Mouse (Mus musculus) liver, embryonic 16.5 days (tissue): ENCODE data around the gene Eif2d. TPM values are rescaled to one million over a fixed set of nuclear protein-coding genes. Genes with fewer than 3 reads are reported as not detected.

Experiments
- ATAC-seq: fragments of 200-750 bp; cut with Nextera tagmentation; 2 replicates; pipeline ENCODE4 v1.8.0; 2017; ENCODE audit warnings: low read depth, mild to moderate bottlenecking, moderate number of reproducible peaks, moderate library complexity
- H3K27ac ChIP-seq: fragments of 300-500 bp; sonication (generic); 2 replicates; pipeline ENCODE4 v1.5.1; 2014; ENCODE audit warnings: mild to moderate bottlenecking, low read length
- H3K27me3 ChIP-seq: fragments of 300-500 bp; sonication (generic); 2 replicates; pipeline ENCODE4 v1.6.1; 2014; ENCODE audit warnings: low read depth, low read length, mixed read lengths; ENCODE audit not compliant: control insufficient read depth, insufficient read depth
- H3K36me3 ChIP-seq: fragments of 300-500 bp; sonication (generic); 2 replicates; pipeline ENCODE4 v1.6.1; 2014; ENCODE audit warnings: mild to moderate bottlenecking; ENCODE audit not compliant: control insufficient read depth, insufficient read depth
- H3K4me1 ChIP-seq: fragments of 300-500 bp; sonication (generic); 2 replicates; pipeline ENCODE4 v1.6.1; 2014; ENCODE audit warnings: low read depth, low read length, mixed read lengths; ENCODE audit not compliant: control insufficient read depth
- H3K4me2 ChIP-seq: fragments of 300-500 bp; sonication (generic); 2 replicates; pipeline ENCODE4 v1.6.1; 2014; ENCODE audit warnings: low read depth, low read length, mixed read lengths
- H3K4me3 ChIP-seq: fragments of 300-500 bp; sonication (generic); 2 replicates; pipeline ENCODE4 v1.5.1; 2014; ENCODE audit warnings: low read depth, mild to moderate bottlenecking, low read length
- H3K9ac ChIP-seq: fragments of 300-500 bp; sonication (generic); 2 replicates; pipeline ENCODE4 v1.6.1; 2014; ENCODE audit warnings: low read depth, low read length
- H3K9me3 ChIP-seq: fragments of 300-500 bp; sonication (generic); replicated peaks from 2 replicates; pipeline ENCODE4 v1.6.1; 2016; ENCODE audit warnings: low read length; ENCODE audit not compliant: control insufficient read depth
- WGBS: fragments of 180-500 bp; shearing (Covaris S2); extraction: QIAGEN DNeasy Blood & Tissue Kit; methylation state at CpG from one replicate; pipeline ENCODE4 v1.1.7; 2014; ENCODE audit not compliant: insufficient replicate concordance; 5-methylcytosine and 5-hydroxymethylcytosine counted together
- polyA plus RNA-seq: library from polyadenylated mRNA; unstranded; fragments of >200 nt; fragmentation: Nextera tagmentation; extraction: Ambion mirVana; gene quantifications from 2 replicates; pipeline ENCODE4 v1.2.1, GENCODE M21; 2015

The Eif2d gene
- polyA plus RNA-seq, 1 experiment from 2014 or later = 26.8 TPM

DNA sequence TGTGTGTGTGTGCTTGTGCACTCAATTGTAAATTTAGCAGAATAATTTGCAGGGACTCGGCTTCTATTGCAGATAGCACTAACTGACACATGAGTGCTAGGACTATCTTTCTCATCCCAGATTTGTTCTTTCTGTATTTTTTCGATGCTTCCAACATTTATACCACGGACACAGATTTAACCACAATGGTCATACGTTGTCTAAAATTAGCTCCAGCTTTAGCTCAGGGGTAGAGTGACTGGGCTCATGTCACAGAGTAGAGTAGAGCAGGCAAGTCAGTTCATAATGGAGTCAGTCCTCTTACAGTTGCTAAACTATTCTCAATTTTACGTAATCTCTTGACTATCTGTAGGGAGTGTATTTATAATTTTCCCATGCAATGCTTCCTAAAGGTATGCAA is 75.7 kb downstream of the Eif2d start:
- 57% methylated on average over 5 of the region's 5 CpGs for WGBS

DNA sequence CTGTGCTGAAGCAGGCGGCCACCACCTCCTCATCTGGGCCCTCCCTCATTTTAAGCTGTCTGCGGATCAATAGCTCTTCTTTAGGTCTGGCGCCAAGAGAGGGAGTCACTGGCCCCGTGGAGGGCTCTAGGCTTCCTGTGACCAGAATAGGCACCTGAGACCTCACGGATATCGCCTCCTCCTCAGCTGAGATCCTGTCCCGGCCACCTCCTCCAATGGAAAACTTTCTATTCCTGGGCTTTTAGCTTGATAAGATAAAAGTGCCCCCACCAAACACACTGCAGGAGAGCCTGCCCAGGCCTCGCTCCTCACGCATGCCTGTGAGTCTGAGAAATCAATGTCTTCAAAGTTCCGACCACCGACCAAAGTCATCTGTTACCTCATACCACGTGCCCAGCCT is 80.5 kb downstream of the Eif2d start:
- H3K4me3 ChIP-seq = no peak overlapping the region
- no peak overlapping the region for H3K4me2 ChIP-seq
- H3K9me3 ChIP-seq = no peaks in the 10 kb centered on the region
- no peak overlapping the region for H3K27ac ChIP-seq
- H3K27me3 ChIP-seq = no peaks in the 10 kb centered on the region
- no peaks in the 10 kb centered on the region for H3K4me1 ChIP-seq
- no peak overlapping the region for H3K9ac ChIP-seq
- no peaks in the 10 kb centered on the region for H3K36me3 ChIP-seq
- 48% methylated on average over 12 of the region's 12 CpGs for WGBS
- no peak for ATAC-seq

More for the DNA sequence above, 75.7 kb downstream of the Eif2d start:
- Histone ChIP-seq H3K27ac (no peak overlapping the region), H3K36me3 (no peaks in the 10 kb centered on the region), H3K4me2 (no peak overlapping the region), H3K4me3 (no peak overlapping the region), H3K4me1 (no peaks in the 10 kb centered on the region), H3K9me3 (no peaks in the 10 kb centered on the region), H3K27me3 (no peaks in the 10 kb centered on the region), H3K9ac (no peak overlapping the region)
- no peak for ATAC-seq

DNA sequence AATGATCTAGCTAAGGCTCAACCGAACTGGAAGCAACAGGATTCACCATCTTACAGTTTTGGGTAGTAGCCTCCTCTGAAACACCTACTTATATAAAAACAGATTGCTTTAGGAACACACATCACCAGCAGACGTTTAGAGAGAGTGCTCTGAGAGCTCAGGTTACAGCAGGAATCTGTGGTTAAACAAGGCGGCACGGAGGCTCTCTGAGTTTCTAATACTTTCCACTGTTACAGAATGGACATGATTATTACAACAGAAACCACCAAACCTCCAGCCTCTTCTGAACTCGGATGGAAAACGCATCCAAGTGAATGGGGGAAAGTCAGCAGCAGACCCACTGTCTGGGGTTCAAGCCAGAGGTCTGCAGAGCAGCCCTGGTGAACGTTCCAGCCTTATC is 83.1 kb downstream of the Eif2d start:
- WGBS = 37% methylated on average over 7 of the region's 7 CpGs
- no peak overlapping the region for H3K9ac ChIP-seq
- no peaks in the 10 kb centered on the region for H3K36me3 ChIP-seq
- H3K4me2 ChIP-seq = no peak overlapping the region
- no peak overlapping the region for H3K4me3 ChIP-seq
- no peak overlapping the region for H3K27ac ChIP-seq
- H3K9me3 ChIP-seq = no peaks in the 10 kb centered on the region
- H3K4me1 ChIP-seq = no peaks in the 10 kb centered on the region
- no peak for ATAC-seq
- no peaks in the 10 kb centered on the region for H3K27me3 ChIP-seq

Other genes starting within 250 kb of the Eif2d start
- gene Il20, start 241.7 kb upstream of the Eif2d start, polyA plus RNA-seq = not detected in 2 replicates
- not detected in 2 replicates for gene Il19, start 213.1 kb upstream of the Eif2d start, polyA plus RNA-seq
- not detected in 2 replicates for gene Il10, start 133.3 kb upstream of the Eif2d start, polyA plus RNA-seq
- gene Mapkapk2, start 55.4 kb upstream of the Eif2d start, polyA plus RNA-seq = 6.4 and 10.8 TPM in 2 replicates
- gene Dyrk3, start 14.8 kb upstream of the Eif2d start, polyA plus RNA-seq = 16.3 and 17.3 TPM in 2 replicates
- gene Rassf5, start 92.1 kb downstream of the Eif2d start, polyA plus RNA-seq = 6.3 and 6.8 TPM in 2 replicates
- 9.2 and 10.2 TPM in 2 replicates for gene Ikbke, start 126.4 kb downstream of the Eif2d start, polyA plus RNA-seq